Mouse (Mus musculus): ENCODE measurements around the gene Pdlim3. TPM values are rescaled to one million over a fixed set of nuclear protein-coding genes. Genes with fewer than 3 reads are reported as not detected.

Gene Pdlim3
- polyA plus RNA-seq, 1 experiment from 2014 or later: 24.1 TPM

GRCm38 (mm10) chr8:45872077-45872476 is 13.2 kb upstream of the Pdlim3 start:
- no peak for ATAC-seq
- Histone ChIP-seq H3K9ac (ENCODE audit: low read depth, low read length) (no peak overlapping the region), H3K27me3 (ENCODE audit: control insufficient read depth, insufficient read depth, low read depth, low read length) (no peaks in the 10 kb centered on the region), H3K27ac (ENCODE audit: low read length) (no peak overlapping the region), H3K9me3 (replicated peaks; ENCODE audit: control insufficient read depth, low read length, poor library complexity, severe bottlenecking) (no peaks in the 10 kb centered on the region), H3K4me3 (ENCODE audit: low read depth, low read length) (no peak overlapping the region), H3K36me3 (ENCODE audit: control insufficient read depth, insufficient read depth, low read length) (no peaks in the 10 kb centered on the region), H3K4me2 (ENCODE audit: low read length) (no peak overlapping the region), H3K4me1 (ENCODE audit: control insufficient read depth, insufficient read depth, low read length) (peaks cover 6% of the 10 kb centered on the region)
- WGBS: 92% methylated on average over 7 of the region's 7 CpGs

GRCm38 (mm10) chr8:45874945-45875626 is 10.2 kb upstream of the Pdlim3 start:
- H3K27ac ChIP-seq (ENCODE audit: low read length): peak overlapping the region; percentile 25
- no peaks in the 10 kb centered on the region for H3K36me3 ChIP-seq (ENCODE audit: control insufficient read depth, insufficient read depth, low read length)
- H3K9ac ChIP-seq (ENCODE audit: low read depth, low read length): no peak overlapping the region
- no peaks in the 10 kb centered on the region; the same call in 1 of the 2 replicates for H3K9me3 ChIP-seq (replicated peaks; ENCODE audit: control insufficient read depth, low read length, poor library complexity, severe bottlenecking)
- no peak overlapping the region for H3K4me2 ChIP-seq (ENCODE audit: low read length)
- peaks cover 6% of the 10 kb centered on the region for H3K4me1 ChIP-seq (ENCODE audit: control insufficient read depth, insufficient read depth, low read length)
- 11% methylated on average over 10 of the region's 10 CpGs for WGBS
- H3K4me3 ChIP-seq (ENCODE audit: low read depth, low read length): no peak overlapping the region
- H3K27me3 ChIP-seq (ENCODE audit: control insufficient read depth, insufficient read depth, low read depth, low read length): no peaks in the 10 kb centered on the region
- peak; percentile 91 for ATAC-seq

- H3K27me3 ChIP-seq (ENCODE audit: control insufficient read depth, insufficient read depth, low read depth, low read length): no peaks in the 10 kb centered on the region
- no peaks in the 10 kb centered on the region for H3K36me3 ChIP-seq (ENCODE audit: control insufficient read depth, insufficient read depth, low read length)
- 45% methylated on average over 5 of the region's 5 CpGs for WGBS
- H3K9me3 ChIP-seq (replicated peaks; ENCODE audit: control insufficient read depth, low read length, poor library complexity, severe bottlenecking): no peaks in the 10 kb centered on the region; the same call in 1 of the 2 replicates
- no peak overlapping the region for H3K9ac ChIP-seq (ENCODE audit: low read depth, low read length)
- H3K27ac ChIP-seq (ENCODE audit: low read length): no peak overlapping the region
- H3K4me2 ChIP-seq (ENCODE audit: low read length): no peak overlapping the region
- ATAC-seq: no peak
- H3K4me1 ChIP-seq (ENCODE audit: control insufficient read depth, insufficient read depth, low read length): peaks cover 6% of the 10 kb centered on the region
- H3K4me3 ChIP-seq (ENCODE audit: low read depth, low read length): no peak overlapping the region
Observed at GRCm38 (mm10) chr8:45876397-45876796, 8.9 kb upstream of the Pdlim3 start.

- H3K4me1 ChIP-seq (ENCODE audit: control insufficient read depth, insufficient read depth, low read length): peaks cover 6% of the 10 kb centered on the region
- WGBS: 94% methylated on average over 7 of the region's 7 CpGs
- no peaks in the 10 kb centered on the region; the same call in 1 of the 2 replicates for H3K9me3 ChIP-seq (replicated peaks; ENCODE audit: control insufficient read depth, low read length, poor library complexity, severe bottlenecking)
- H3K9ac ChIP-seq (ENCODE audit: low read depth, low read length): no peak overlapping the region
- H3K27ac ChIP-seq (ENCODE audit: low read length): no peak overlapping the region
- no peak overlapping the region for H3K4me2 ChIP-seq (ENCODE audit: low read length)
- no peaks in the 10 kb centered on the region for H3K36me3 ChIP-seq (ENCODE audit: control insufficient read depth, insufficient read depth, low read length)
- no peak for ATAC-seq
- H3K4me3 ChIP-seq (ENCODE audit: low read depth, low read length): no peak overlapping the region
- H3K27me3 ChIP-seq (ENCODE audit: control insufficient read depth, insufficient read depth, low read depth, low read length): no peaks in the 10 kb centered on the region
Observed at GRCm38 (mm10) chr8:45877680-45878079, 7.6 kb upstream of the Pdlim3 start.

GRCm38 (mm10) chr8:45880457-45880856 is 4.8 kb upstream of the Pdlim3 start:
- Histone ChIP-seq H3K27me3 (ENCODE audit: control insufficient read depth, insufficient read depth, low read depth, low read length) (no peaks in the 10 kb centered on the region), H3K9ac (ENCODE audit: low read depth, low read length) (no peak overlapping the region), H3K4me1 (ENCODE audit: control insufficient read depth, insufficient read depth, low read length) (peaks cover 11% of the 10 kb centered on the region), H3K4me2 (ENCODE audit: low read length) (no peak overlapping the region), H3K36me3 (ENCODE audit: control insufficient read depth, insufficient read depth, low read length) (no peaks in the 10 kb centered on the region), H3K27ac (ENCODE audit: low read length) (no peak overlapping the region), H3K4me3 (ENCODE audit: low read depth, low read length) (no peak overlapping the region), H3K9me3 (replicated peaks; ENCODE audit: control insufficient read depth, low read length, poor library complexity, severe bottlenecking) (no peaks in the 10 kb centered on the region; the same call in 1 of the 2 replicates)
- WGBS: 88% methylated on average over 3 of the region's 3 CpGs
- no peak for ATAC-seq

- H3K27me3 ChIP-seq (ENCODE audit: control insufficient read depth, insufficient read depth, low read depth, low read length): no peaks in the 10 kb centered on the region
- H3K36me3 ChIP-seq (ENCODE audit: control insufficient read depth, insufficient read depth, low read length): no peaks in the 10 kb centered on the region
- H3K4me1 ChIP-seq (ENCODE audit: control insufficient read depth, insufficient read depth, low read length): peaks cover 14% of the 10 kb centered on the region
- 97% methylated on average over 8 of the region's 8 CpGs for WGBS
- H3K4me2 ChIP-seq (ENCODE audit: low read length): no peak overlapping the region
- no peak overlapping the region for H3K4me3 ChIP-seq (ENCODE audit: low read depth, low read length)
- H3K27ac ChIP-seq (ENCODE audit: low read length): no peak overlapping the region
- ATAC-seq: no peak
- no peaks in the 10 kb centered on the region; the same call in 1 of the 2 replicates for H3K9me3 ChIP-seq (replicated peaks; ENCODE audit: control insufficient read depth, low read length, poor library complexity, severe bottlenecking)
- H3K9ac ChIP-seq (ENCODE audit: low read depth, low read length): no peak overlapping the region
Observed at GRCm38 (mm10) chr8:45881726-45882125, 3.5 kb upstream of the Pdlim3 start.

- Histone ChIP-seq H3K9me3 (replicated peaks; ENCODE audit: control insufficient read depth, low read length, poor library complexity, severe bottlenecking) (no peaks in the 10 kb centered on the region; the same call in 1 of the 2 replicates), H3K4me1 (ENCODE audit: control insufficient read depth, insufficient read depth, low read length) (peaks cover 14% of the 10 kb centered on the region), H3K36me3 (ENCODE audit: control insufficient read depth, insufficient read depth, low read length) (no peaks in the 10 kb centered on the region), H3K27me3 (ENCODE audit: control insufficient read depth, insufficient read depth, low read depth, low read length) (no peaks in the 10 kb centered on the region), H3K27ac (ENCODE audit: low read length) (no peak overlapping the region), H3K9ac (ENCODE audit: low read depth, low read length) (no peak overlapping the region), H3K4me3 (ENCODE audit: low read depth, low read length) (no peak overlapping the region), H3K4me2 (ENCODE audit: low read length) (no peak overlapping the region)
- no peak for ATAC-seq
- 68% methylated on average over 4 of the region's 4 CpGs for WGBS
Observed at GRCm38 (mm10) chr8:45883793-45884192, 1.5 kb upstream of the Pdlim3 start.

GRCm38 (mm10) chr8:45884552-45884951 is 709 bp upstream of the Pdlim3 start:
- Histone ChIP-seq H3K4me3 (ENCODE audit: low read depth, low read length) (peak overlapping the region; percentile 34), H3K4me2 (ENCODE audit: low read length) (peak overlapping the region; percentile 71), H3K9ac (ENCODE audit: low read depth, low read length) (no peak overlapping the region), H3K9me3 (replicated peaks; ENCODE audit: control insufficient read depth, low read length, poor library complexity, severe bottlenecking) (no peaks in the 10 kb centered on the region; the same call in 1 of the 2 replicates), H3K27ac (ENCODE audit: low read length) (no peak overlapping the region), H3K27me3 (ENCODE audit: control insufficient read depth, insufficient read depth, low read depth, low read length) (no peaks in the 10 kb centered on the region), H3K36me3 (ENCODE audit: control insufficient read depth, insufficient read depth, low read length) (no peaks in the 10 kb centered on the region), H3K4me1 (ENCODE audit: control insufficient read depth, insufficient read depth, low read length) (peaks cover 14% of the 10 kb centered on the region)
- 7% methylated on average over 13 of the region's 13 CpGs for WGBS
- ATAC-seq: 0 out of 2 replicates have a peak, but pooled peaks have one; percentile 43

GRCm38 (mm10) chr8:45885775-45886174 is 514 bp downstream of the Pdlim3 start:
- peaks cover 14% of the 10 kb centered on the region for H3K4me1 ChIP-seq (ENCODE audit: control insufficient read depth, insufficient read depth, low read length)
- 38% methylated on average over 2 of the region's 2 CpGs for WGBS
- 0 out of 2 replicates have a peak overlapping the region, but pooled peaks have one; percentile 11 for H3K9ac ChIP-seq (ENCODE audit: low read depth, low read length)
- no peaks in the 10 kb centered on the region for H3K9me3 ChIP-seq (replicated peaks; ENCODE audit: control insufficient read depth, low read length, poor library complexity, severe bottlenecking)
- H3K4me3 ChIP-seq (ENCODE audit: low read depth, low read length): peak overlapping the region; percentile 34
- no peaks in the 10 kb centered on the region for H3K36me3 ChIP-seq (ENCODE audit: control insufficient read depth, insufficient read depth, low read length)
- peak overlapping the region; percentile 71 for H3K4me2 ChIP-seq (ENCODE audit: low read length)
- peak; percentile 38; the same call in 1 of the 2 replicates for ATAC-seq
- no peaks in the 10 kb centered on the region for H3K27me3 ChIP-seq (ENCODE audit: control insufficient read depth, insufficient read depth, low read depth, low read length)
- H3K27ac ChIP-seq (ENCODE audit: low read length): no peak overlapping the region

Measured in midbrain, embryonic 16.5 days (tissue).